Mouse (Mus musculus): ENCODE data around the gene Mrps27. TPM values are rescaled to one million over a fixed set of nuclear protein-coding genes. Genes with fewer than 3 reads are reported as not detected.

The Mrps27 gene
- polyA plus RNA-seq, 1 experiment from 2014 or later = 70.3 TPM

DNA sequence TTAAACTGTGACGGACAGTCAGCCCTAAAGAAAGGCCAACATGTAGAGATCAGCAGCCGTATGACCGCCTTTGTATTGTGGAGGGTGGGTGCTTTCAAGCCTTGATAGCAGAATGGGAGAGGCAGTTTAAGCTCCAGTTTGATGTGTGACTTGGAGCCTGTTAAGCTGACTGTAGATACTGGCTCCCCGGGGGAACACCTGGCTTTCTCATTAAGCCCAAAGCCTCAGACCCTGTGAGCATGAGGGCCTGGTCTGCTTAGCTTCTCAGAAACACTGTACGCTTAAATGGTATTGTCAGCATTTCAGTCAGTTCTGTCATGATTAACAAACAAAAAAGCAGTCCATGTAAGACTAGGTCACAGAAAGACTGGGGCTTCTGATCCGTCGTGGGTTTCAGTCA is 29.1 kb downstream of the Mrps27 start:
- Histone ChIP-seq H3K9ac (ENCODE audit: low read depth, low read length) (no peak overlapping the region), H3K4me3 (ENCODE audit: low read length) (no peak overlapping the region), H3K27me3 (ENCODE audit: control insufficient read depth, insufficient read depth, low read length) (no peaks in the 10 kb centered on the region), H3K4me1 (ENCODE audit: control insufficient read depth, insufficient read depth, low read length) (no peaks in the 10 kb centered on the region), H3K4me2 (replicated peaks; ENCODE audit: low read depth, low read length) (no peak overlapping the region), H3K9me3 (ENCODE audit: control insufficient read depth, low read length) (no peaks in the 10 kb centered on the region), H3K36me3 (ENCODE audit: control insufficient read depth, insufficient read depth, low read length) (no peaks in the 10 kb centered on the region), H3K27ac (ENCODE audit: low read depth, low read length) (no peak overlapping the region)
- WGBS = 62% methylated on average over 7 of the region's 7 CpGs
- ATAC-seq (ENCODE audit: low FRiP score, low TSS enrichment) = no peak

DNA sequence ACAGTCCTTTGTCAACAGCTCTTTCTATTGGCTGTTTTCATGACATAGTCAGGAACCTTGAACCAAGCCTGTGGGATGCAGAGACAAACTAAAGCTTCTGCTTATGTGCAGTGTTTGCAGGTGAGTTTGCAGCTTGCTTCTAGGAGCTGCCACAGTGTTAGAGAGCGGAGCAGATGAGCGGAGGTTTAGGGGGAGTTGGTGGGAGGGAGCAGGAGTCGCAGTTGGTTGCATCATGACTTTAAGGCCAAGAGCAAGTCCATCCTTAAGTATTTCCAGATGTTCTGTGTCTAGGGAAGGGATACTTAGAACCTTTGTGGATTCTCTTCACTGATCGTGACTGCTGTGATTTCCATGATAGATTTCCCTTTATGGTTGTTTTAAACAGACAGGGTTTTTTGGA is 29.6 kb downstream of the Mrps27 start:
- Histone ChIP-seq H3K36me3 (ENCODE audit: control insufficient read depth, insufficient read depth, low read length) (no peaks in the 10 kb centered on the region), H3K9me3 (ENCODE audit: control insufficient read depth, low read length) (no peaks in the 10 kb centered on the region), H3K27me3 (ENCODE audit: control insufficient read depth, insufficient read depth, low read length) (no peaks in the 10 kb centered on the region), H3K27ac (ENCODE audit: low read depth, low read length) (no peak overlapping the region), H3K4me3 (ENCODE audit: low read length) (no peak overlapping the region), H3K4me2 (replicated peaks; ENCODE audit: low read depth, low read length) (no peak overlapping the region), H3K9ac (ENCODE audit: low read depth, low read length) (no peak overlapping the region), H3K4me1 (ENCODE audit: control insufficient read depth, insufficient read depth, low read length) (no peaks in the 10 kb centered on the region)
- no peak for ATAC-seq (ENCODE audit: low FRiP score, low TSS enrichment)
- 41% methylated on average over 4 of the region's 4 CpGs for WGBS

DNA sequence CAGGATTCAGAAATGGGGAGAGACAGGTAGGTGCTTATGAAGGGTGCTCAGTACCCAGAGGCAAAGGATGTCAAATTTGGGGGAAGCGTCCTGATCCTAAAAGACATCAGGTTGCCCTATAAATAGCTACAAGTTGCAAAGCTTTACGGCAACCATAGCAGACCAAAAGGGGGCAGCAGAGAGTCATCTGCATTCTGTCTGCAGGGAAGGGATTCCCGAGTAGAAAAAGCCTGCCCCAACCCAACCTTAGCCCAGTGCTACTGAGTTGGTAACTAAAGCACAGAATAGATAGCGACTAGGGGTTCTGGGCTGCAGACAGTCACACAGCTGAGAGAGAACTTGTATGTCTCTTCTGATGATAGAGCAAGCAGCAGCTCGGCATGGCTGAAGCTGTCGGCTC is 31.0 kb downstream of the Mrps27 start:
- Histone ChIP-seq H3K27ac (ENCODE audit: low read depth, low read length) (no peak overlapping the region), H3K4me1 (ENCODE audit: control insufficient read depth, insufficient read depth, low read length) (no peaks in the 10 kb centered on the region), H3K4me2 (replicated peaks; ENCODE audit: low read depth, low read length) (no peak overlapping the region), H3K9ac (ENCODE audit: low read depth, low read length) (no peak overlapping the region), H3K4me3 (ENCODE audit: low read length) (no peak overlapping the region), H3K36me3 (ENCODE audit: control insufficient read depth, insufficient read depth, low read length) (no peaks in the 10 kb centered on the region), H3K27me3 (ENCODE audit: control insufficient read depth, insufficient read depth, low read length) (no peaks in the 10 kb centered on the region), H3K9me3 (ENCODE audit: control insufficient read depth, low read length) (no peaks in the 10 kb centered on the region)
- 39% methylated on average over 6 of the region's 6 CpGs for WGBS
- no peak for ATAC-seq (ENCODE audit: low FRiP score, low TSS enrichment)

DNA sequence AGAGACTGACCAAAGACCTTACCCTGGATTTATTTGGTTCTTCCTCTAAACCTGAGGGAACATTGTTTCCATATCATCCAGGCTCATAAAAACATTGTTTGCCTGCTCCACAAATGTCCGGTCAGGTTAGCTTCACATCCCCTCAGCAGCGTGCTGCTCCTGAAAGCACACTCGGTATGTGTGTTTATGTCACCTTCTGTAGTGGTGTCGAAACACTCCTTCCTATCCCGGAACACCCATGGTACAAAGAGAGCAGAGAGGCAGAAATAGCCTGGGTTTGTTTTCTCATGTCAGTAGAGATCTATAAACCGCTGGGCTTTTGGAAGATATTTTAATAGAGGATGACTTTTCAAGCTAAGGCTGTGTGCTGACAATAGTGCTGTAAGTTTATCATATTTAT is 32.5 kb downstream of the Mrps27 start:
- ATAC-seq (ENCODE audit: low FRiP score, low TSS enrichment) = no peak
- Histone ChIP-seq H3K4me2 (replicated peaks; ENCODE audit: low read depth, low read length) (no peak overlapping the region), H3K4me3 (ENCODE audit: low read length) (no peak overlapping the region), H3K9ac (ENCODE audit: low read depth, low read length) (no peak overlapping the region), H3K4me1 (ENCODE audit: control insufficient read depth, insufficient read depth, low read length) (no peaks in the 10 kb centered on the region), H3K36me3 (ENCODE audit: control insufficient read depth, insufficient read depth, low read length) (0 out of 2 replicates have a peak, but pooled peaks cover 6% of the 10 kb centered on the region), H3K9me3 (ENCODE audit: control insufficient read depth, low read length) (no peaks in the 10 kb centered on the region), H3K27me3 (ENCODE audit: control insufficient read depth, insufficient read depth, low read length) (no peaks in the 10 kb centered on the region), H3K27ac (ENCODE audit: low read depth, low read length) (no peak overlapping the region)
- 79% methylated on average over 6 of the region's 6 CpGs for WGBS

DNA sequence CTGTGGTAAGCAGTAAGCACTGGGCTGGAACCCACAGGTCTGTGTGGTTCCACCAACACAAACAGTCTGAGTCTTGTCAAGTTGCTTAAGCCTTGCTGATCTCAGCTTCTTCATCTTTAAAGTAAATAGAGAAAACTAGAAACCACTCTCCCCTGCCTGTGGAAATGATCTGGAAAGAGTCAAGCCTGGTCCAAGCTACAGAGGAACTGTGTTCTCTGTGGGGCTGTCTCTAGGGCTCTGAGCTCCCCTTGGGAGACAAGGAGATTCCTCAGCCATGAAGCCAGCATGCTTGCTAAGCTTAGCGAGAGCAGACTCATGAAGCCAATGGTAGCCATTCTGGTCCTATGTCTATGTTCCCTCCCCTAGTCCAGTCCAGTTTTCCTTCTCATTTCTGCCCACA is 33.6 kb downstream of the Mrps27 start:
- no peaks in the 10 kb centered on the region for H3K9me3 ChIP-seq (ENCODE audit: control insufficient read depth, low read length)
- ATAC-seq (ENCODE audit: low FRiP score, low TSS enrichment) = no peak
- no peak overlapping the region for H3K4me3 ChIP-seq (ENCODE audit: low read length)
- WGBS = 88% methylated on average over 1 of the region's 1 CpGs
- H3K4me2 ChIP-seq (replicated peaks; ENCODE audit: low read depth, low read length) = no peak overlapping the region
- no peaks in the 10 kb centered on the region for H3K27me3 ChIP-seq (ENCODE audit: control insufficient read depth, insufficient read depth, low read length)
- H3K9ac ChIP-seq (ENCODE audit: low read depth, low read length) = no peak overlapping the region
- H3K27ac ChIP-seq (ENCODE audit: low read depth, low read length) = no peak overlapping the region
- H3K4me1 ChIP-seq (ENCODE audit: control insufficient read depth, insufficient read depth, low read length) = no peaks in the 10 kb centered on the region
- 0 out of 2 replicates have a peak, but pooled peaks cover 6% of the 10 kb centered on the region for H3K36me3 ChIP-seq (ENCODE audit: control insufficient read depth, insufficient read depth, low read length)

DNA sequence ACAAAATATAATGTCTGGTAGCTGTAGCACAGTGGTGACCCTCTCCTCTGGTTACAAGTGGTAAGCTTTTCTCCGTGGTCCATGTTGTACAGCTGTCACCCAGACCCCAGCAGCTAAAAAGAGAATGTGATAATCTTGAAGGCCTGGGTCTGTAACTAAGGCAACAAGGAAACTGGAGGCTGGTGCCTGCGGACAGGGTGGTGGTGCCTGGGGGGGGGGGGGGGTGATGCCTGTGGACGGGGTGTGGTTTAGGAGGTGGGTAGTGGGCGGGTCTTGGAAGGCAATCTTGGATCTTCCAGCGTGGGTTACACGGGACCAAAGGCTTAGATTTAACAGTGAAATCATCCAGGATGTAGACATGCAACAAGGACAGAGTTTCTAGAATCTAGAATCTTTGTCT is 37.8 kb downstream of the Mrps27 start:
- Histone ChIP-seq H3K27me3 (ENCODE audit: control insufficient read depth, insufficient read depth, low read length) (no peaks in the 10 kb centered on the region), H3K4me3 (ENCODE audit: low read length) (no peak overlapping the region), H3K4me1 (ENCODE audit: control insufficient read depth, insufficient read depth, low read length) (no peaks in the 10 kb centered on the region), H3K9me3 (ENCODE audit: control insufficient read depth, low read length) (no peaks in the 10 kb centered on the region), H3K9ac (ENCODE audit: low read depth, low read length) (no peak overlapping the region), H3K36me3 (ENCODE audit: control insufficient read depth, insufficient read depth, low read length) (peaks cover 6% of the 10 kb centered on the region; the same call in 1 of the 2 replicates), H3K27ac (ENCODE audit: low read depth, low read length) (no peak overlapping the region), H3K4me2 (replicated peaks; ENCODE audit: low read depth, low read length) (no peak overlapping the region)
- 73% methylated on average over 6 of the region's 6 CpGs for whole genome bisulfite sequencing
- ATAC-seq (ENCODE audit: low FRiP score, low TSS enrichment) = no peak

DNA sequence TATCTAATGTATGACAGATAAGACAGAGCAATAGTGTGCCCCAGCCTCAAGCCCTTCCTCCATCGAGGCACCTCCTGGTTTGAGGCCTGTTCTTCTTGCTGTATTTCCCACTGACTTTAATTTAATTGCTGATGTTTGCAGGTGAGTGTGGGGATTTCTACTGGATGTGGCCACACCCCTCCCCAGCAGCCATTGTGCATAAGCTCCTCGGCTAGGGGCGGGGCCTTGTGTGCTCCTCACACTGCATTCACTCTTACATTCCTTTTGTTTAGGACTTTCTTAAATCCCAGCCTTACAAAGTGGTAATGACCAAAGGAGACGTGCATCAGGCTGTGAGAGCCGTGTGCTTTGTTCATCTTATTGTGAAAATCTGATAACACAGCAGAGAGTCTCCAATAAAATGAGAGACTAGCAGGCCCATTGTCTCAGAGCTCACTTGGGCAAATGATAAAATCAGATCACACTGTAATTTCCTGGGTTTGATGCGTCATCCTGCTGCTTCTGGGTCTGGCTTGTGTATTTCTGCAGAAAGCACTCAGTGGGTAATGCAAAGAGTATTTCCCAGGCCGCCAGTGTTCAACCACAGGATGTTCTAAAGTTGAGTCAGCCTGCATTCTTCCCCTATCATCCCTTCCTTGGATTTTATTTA is 40.1 kb downstream of the Mrps27 start:
- H3K4me2 ChIP-seq (replicated peaks; ENCODE audit: low read depth, low read length) = no peak overlapping the region
- no peaks in the 10 kb centered on the region for H3K27me3 ChIP-seq (ENCODE audit: control insufficient read depth, insufficient read depth, low read length)
- no peaks in the 10 kb centered on the region for H3K9me3 ChIP-seq (ENCODE audit: control insufficient read depth, low read length)
- no peaks in the 10 kb centered on the region for H3K4me1 ChIP-seq (ENCODE audit: control insufficient read depth, insufficient read depth, low read length)
- 76% methylated on average over 7 of the region's 7 CpGs for WGBS
- H3K27ac ChIP-seq (ENCODE audit: low read depth, low read length) = no peak overlapping the region
- no peak overlapping the region for H3K4me3 ChIP-seq (ENCODE audit: low read length)
- no peak overlapping the region for H3K9ac ChIP-seq (ENCODE audit: low read depth, low read length)
- ATAC-seq (ENCODE audit: low FRiP score, low TSS enrichment) = no peak
- peaks cover 6% of the 10 kb centered on the region; the same call in 1 of the 2 replicates for H3K36me3 ChIP-seq (ENCODE audit: control insufficient read depth, insufficient read depth, low read length)

DNA sequence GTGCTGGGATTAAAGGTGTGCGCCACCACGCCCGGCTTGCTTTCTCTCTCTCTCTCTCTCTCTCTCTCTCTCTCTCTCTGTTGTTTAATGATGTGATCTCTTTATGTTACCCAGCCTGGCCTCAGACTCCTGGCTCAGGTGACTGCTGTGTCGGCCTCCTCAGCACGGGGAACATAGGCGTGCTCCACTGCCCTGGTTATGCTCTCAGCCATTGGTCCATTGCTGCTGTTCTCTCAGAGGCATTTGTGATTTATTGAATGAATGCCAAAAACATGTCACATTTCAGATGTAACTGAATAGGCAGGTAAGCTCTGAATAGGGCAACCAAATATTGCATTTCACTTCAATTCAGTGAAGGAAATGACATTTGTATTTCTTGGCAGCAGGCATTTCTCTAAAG is 41.3 kb downstream of the Mrps27 start:
- WGBS = 75% methylated on average over 6 of the region's 6 CpGs
- Histone ChIP-seq H3K9ac (ENCODE audit: low read depth, low read length) (no peak overlapping the region), H3K9me3 (ENCODE audit: control insufficient read depth, low read length) (no peaks in the 10 kb centered on the region), H3K4me2 (replicated peaks; ENCODE audit: low read depth, low read length) (no peak overlapping the region), H3K27me3 (ENCODE audit: control insufficient read depth, insufficient read depth, low read length) (no peaks in the 10 kb centered on the region), H3K4me3 (ENCODE audit: low read length) (no peak overlapping the region), H3K27ac (ENCODE audit: low read depth, low read length) (no peak overlapping the region), H3K36me3 (ENCODE audit: control insufficient read depth, insufficient read depth, low read length) (peaks cover 6% of the 10 kb centered on the region; the same call in 1 of the 2 replicates), H3K4me1 (ENCODE audit: control insufficient read depth, insufficient read depth, low read length) (no peaks in the 10 kb centered on the region)
- ATAC-seq (ENCODE audit: low FRiP score, low TSS enrichment) = no peak

DNA sequence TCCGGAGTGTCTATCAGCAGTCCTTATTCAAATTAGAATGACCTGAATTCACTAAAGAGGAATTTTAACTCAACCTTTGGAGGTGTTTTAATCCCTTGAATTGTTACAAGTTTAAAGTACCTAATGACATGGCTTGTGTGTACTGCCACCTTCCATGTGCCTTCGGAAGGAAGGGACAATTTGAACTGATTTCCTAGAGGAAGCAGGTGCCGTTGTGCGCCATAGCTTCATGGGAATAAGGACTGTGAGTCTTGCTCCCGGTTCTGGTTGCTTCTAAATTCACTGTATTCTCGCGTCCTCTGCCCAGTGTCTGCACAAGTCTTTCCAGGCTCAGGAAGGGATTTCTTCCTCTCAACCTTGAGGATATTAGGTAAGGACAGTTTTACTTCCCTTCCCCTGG is 41.8 kb downstream of the Mrps27 start:
- H3K36me3 ChIP-seq (ENCODE audit: control insufficient read depth, insufficient read depth, low read length) = peaks cover 1% of the 10 kb centered on the region; the same call in 1 of the 2 replicates
- no peak overlapping the region for H3K9ac ChIP-seq (ENCODE audit: low read depth, low read length)
- ATAC-seq (ENCODE audit: low FRiP score, low TSS enrichment) = no peak
- H3K4me1 ChIP-seq (ENCODE audit: control insufficient read depth, insufficient read depth, low read length) = no peaks in the 10 kb centered on the region
- no peaks in the 10 kb centered on the region for H3K27me3 ChIP-seq (ENCODE audit: control insufficient read depth, insufficient read depth, low read length)
- H3K9me3 ChIP-seq (ENCODE audit: control insufficient read depth, low read length) = no peaks in the 10 kb centered on the region
- H3K4me2 ChIP-seq (replicated peaks; ENCODE audit: low read depth, low read length) = no peak overlapping the region
- H3K27ac ChIP-seq (ENCODE audit: low read depth, low read length) = no peak overlapping the region
- no peak overlapping the region for H3K4me3 ChIP-seq (ENCODE audit: low read length)
- WGBS = 92% methylated on average over 7 of the region's 7 CpGs

Data from kidney, embryonic 14.5 days (tissue).